Comparison of ENCODE assay signal across 26 mouse cellular contexts in genomic region chrX:16837293-16837692, GRCm38 (mm10). TPM values are rescaled to one million over a fixed set of nuclear protein-coding genes. Genes with fewer than 3 reads are reported as not detected.
"Had no signal": no experiment of that assay in that cellular context is flagged by ENCODE, and none has a peak within 500 bp of the region (broad histone marks: within the 10 kb centered on the region; RNA-seq: fewer than 3 reads in every experiment).

No protein-coding gene starts in this region.

- H3K4me1 ChIP-seq: heart, embryonic 13.5 days; heart, embryonic 15.5 days; hindbrain, embryonic 13.5 days; hindbrain, embryonic 15.5 days; limb, embryonic 10.5 days; limb, embryonic 12.5 days; liver, embryonic 13.5 days; liver, embryonic 15.5 days had no signal

- H3K27ac ChIP-seq: gastrocnemius, adult 2 months; heart, adult 2 months; heart, embryonic 13.5 days; heart, embryonic 15.5 days; hindbrain, embryonic 13.5 days; hindbrain, embryonic 15.5 days; hindbrain, postnatal 0 days; layer of hippocampus, adult 2 months; left cerebral cortex, adult 2 months; limb, embryonic 10.5 days; limb, embryonic 12.5 days; liver, embryonic 13.5 days; liver, embryonic 15.5 days had no signal

- H3K27me3 ChIP-seq: heart, embryonic 13.5 days; heart, embryonic 15.5 days; hindbrain, embryonic 13.5 days; hindbrain, embryonic 15.5 days; limb, embryonic 12.5 days; liver, embryonic 13.5 days; liver, embryonic 15.5 days had no signal

- ATAC-seq: hindbrain, postnatal 0 days had no signal

- H3K4me3 ChIP-seq: gastrocnemius, adult 2 months; heart, adult 2 months; heart, embryonic 13.5 days; heart, embryonic 15.5 days; hindbrain, embryonic 13.5 days; hindbrain, embryonic 15.5 days; layer of hippocampus, adult 2 months; left cerebral cortex, adult 2 months; limb, embryonic 10.5 days; limb, embryonic 12.5 days; liver, embryonic 13.5 days; liver, embryonic 15.5 days had no signal

- H3K9ac ChIP-seq: heart, embryonic 13.5 days; heart, embryonic 15.5 days; hindbrain, embryonic 13.5 days; hindbrain, embryonic 15.5 days; limb, embryonic 12.5 days; liver, embryonic 13.5 days; liver, embryonic 15.5 days had no signal

- H3K9me3 ChIP-seq: heart, embryonic 13.5 days; heart, embryonic 15.5 days; hindbrain, embryonic 13.5 days; hindbrain, embryonic 15.5 days; limb, embryonic 10.5 days; limb, embryonic 12.5 days; liver, embryonic 13.5 days; liver, embryonic 15.5 days had no signal

- H3K4me2 ChIP-seq: heart, embryonic 11.5 days; heart, embryonic 13.5 days; heart, embryonic 15.5 days; hindbrain, embryonic 13.5 days; hindbrain, embryonic 15.5 days; limb, embryonic 12.5 days; liver, embryonic 13.5 days; liver, embryonic 15.5 days had no signal

- DNase-seq: gastrocnemius, adult 2 months; gastrocnemius, postnatal 10 days; gastrocnemius, postnatal 25 days; heart, adult 11 months; heart, adult 2 months; heart, postnatal 14 days; heart, postnatal 36 days; kidney, adult 18-20 months; kidney, adult 8-10 months; kidney, postnatal 10 days; kidney, postnatal 25 days; kidney, postnatal 4 days; liver; liver, embryonic 13.5 days had no signal

- H3K36me3 ChIP-seq: heart, embryonic 13.5 days; heart, embryonic 15.5 days; hindbrain, embryonic 13.5 days; hindbrain, embryonic 15.5 days; limb, embryonic 10.5 days; limb, embryonic 12.5 days; liver, embryonic 13.5 days; liver, embryonic 15.5 days had no signal

RNA-seq across cellular contexts. Expression of gene Maob, which starts 20.1 kb away (rescaled TPM):
- total RNA-seq: hematopoietic stem cell, adult 5-6 weeks had no signal
